Mouse (Mus musculus) intestine, embryonic 16.5 days (tissue): ENCODE data around the gene Utp20. TPM values are rescaled to one million over a fixed set of nuclear protein-coding genes. Genes with fewer than 3 reads are reported as not detected.

Source experiments
- ATAC-seq: fragments of 200-750 bp; cut with Nextera tagmentation; 2 replicates; pipeline ENCODE4 v1.8.0; 2017; ENCODE audit warnings: moderate TSS enrichment, moderate library complexity
- H3K27ac ChIP-seq: fragments of 300-500 bp; sonication (generic); 2 replicates; pipeline ENCODE4 v1.5.1; 2014; ENCODE audit warnings: mild to moderate bottlenecking, low read length
- H3K27me3 ChIP-seq: fragments of 300-500 bp; sonication (generic); replicated peaks from 2 replicates; pipeline ENCODE4 v1.6.1; 2014; ENCODE audit warnings: low read length, control low read depth, mixed read lengths; ENCODE audit not compliant: control insufficient read depth, insufficient read depth
- H3K36me3 ChIP-seq: fragments of 300-500 bp; sonication (generic); 2 replicates; pipeline ENCODE4 v1.6.1; 2014; ENCODE audit warnings: low read length, control low read depth; ENCODE audit not compliant: control insufficient read depth, insufficient read depth
- H3K4me1 ChIP-seq: fragments of 300-500 bp; sonication (generic); 2 replicates; pipeline ENCODE4 v1.6.1; 2014; ENCODE audit warnings: low read length, control low read depth, mixed read lengths; ENCODE audit not compliant: control insufficient read depth, insufficient read depth
- H3K4me2 ChIP-seq: fragments of 300-500 bp; sonication (generic); 2 replicates; pipeline ENCODE4 v1.6.1; 2014; ENCODE audit warnings: low read depth, low read length, control low read depth
- H3K4me3 ChIP-seq: fragments of 300-500 bp; sonication (generic); 2 replicates; pipeline ENCODE4 v1.5.1; 2014; ENCODE audit warnings: mild to moderate bottlenecking, low read length
- H3K9ac ChIP-seq: fragments of 300-500 bp; sonication (generic); 2 replicates; pipeline ENCODE4 v1.6.1; 2014; ENCODE audit warnings: low read depth, low read length
- H3K9me3 ChIP-seq: fragments of 300-500 bp; sonication (generic); 2 replicates; pipeline ENCODE4 v1.6.1; 2016; ENCODE audit warnings: low read length, control low read depth; ENCODE audit not compliant: control insufficient read depth
- WGBS: fragments of 180-500 bp; shearing (Covaris S2); extraction: QIAGEN DNeasy Blood & Tissue Kit; methylation state at CpG from one replicate; pipeline ENCODE4 v1.1.7; 2014; 5-methylcytosine and 5-hydroxymethylcytosine counted together
- polyA plus RNA-seq: library from polyadenylated mRNA; unstranded; fragments of >200 nt; fragmentation: Nextera tagmentation; extraction: Ambion mirVana; gene quantifications from 2 replicates; pipeline ENCODE4 v1.2.1, GENCODE M21; 2015

Gene Utp20
- polyA plus RNA-seq, 1 experiment from 2014 or later, result 11.5 TPM

GRCm38 (mm10) chr10:88715621-88716020, 111.0 kb downstream of the Utp20 start:
- WGBS, result 83% methylated on average over 6 of the region's 6 CpGs
- Histone ChIP-seq H3K4me2 (no peak overlapping the region), H3K9me3 (no peaks in the 10 kb centered on the region), H3K36me3 (no peaks in the 10 kb centered on the region), H3K4me1 (no peaks in the 10 kb centered on the region), H3K4me3 (no peak overlapping the region), H3K27me3 (0 out of 2 replicates have a peak, but pooled peaks cover under 1% of the 10 kb centered on the region), H3K27ac (no peak overlapping the region), H3K9ac (no peak overlapping the region)
- ATAC-seq, result no peak

GRCm38 (mm10) chr10:88714744-88715143, 111.9 kb downstream of the Utp20 start:
- no peak for ATAC-seq
- no peak overlapping the region for H3K9ac ChIP-seq
- H3K4me1 ChIP-seq, result no peaks in the 10 kb centered on the region
- no peak overlapping the region for H3K27ac ChIP-seq
- no peak overlapping the region for H3K4me3 ChIP-seq
- no peaks in the 10 kb centered on the region for H3K36me3 ChIP-seq
- H3K9me3 ChIP-seq, result no peaks in the 10 kb centered on the region
- no peaks in the 10 kb centered on the region for H3K27me3 ChIP-seq
- no peak overlapping the region for H3K4me2 ChIP-seq
- 83% methylated on average over 4 of the region's 4 CpGs for WGBS

- H3K27ac ChIP-seq, result no peak overlapping the region
- no peak for ATAC-seq
- no peaks in the 10 kb centered on the region for H3K9me3 ChIP-seq
- H3K4me2 ChIP-seq, result no peak overlapping the region
- H3K4me1 ChIP-seq, result no peaks in the 10 kb centered on the region
- no peaks in the 10 kb centered on the region for H3K36me3 ChIP-seq
- no peak overlapping the region for H3K4me3 ChIP-seq
- no peak overlapping the region for H3K9ac ChIP-seq
- WGBS, result 81% methylated on average over 6 of the region's 6 CpGs
- H3K27me3 ChIP-seq, result no peaks in the 10 kb centered on the region
Observed at GRCm38 (mm10) chr10:88712359-88712758, 114.2 kb downstream of the Utp20 start.

- Histone ChIP-seq H3K4me2 (no peak overlapping the region), H3K9ac (no peak overlapping the region), H3K4me1 (no peaks in the 10 kb centered on the region), H3K36me3 (no peaks in the 10 kb centered on the region), H3K27ac (no peak overlapping the region), H3K9me3 (no peaks in the 10 kb centered on the region), H3K4me3 (no peak overlapping the region), H3K27me3 (no peaks in the 10 kb centered on the region)
- no peak for ATAC-seq
- 54% methylated on average over 10 of the region's 10 CpGs for WGBS
Observed at GRCm38 (mm10) chr10:88708671-88709523, 117.7 kb downstream of the Utp20 start.

DNA sequence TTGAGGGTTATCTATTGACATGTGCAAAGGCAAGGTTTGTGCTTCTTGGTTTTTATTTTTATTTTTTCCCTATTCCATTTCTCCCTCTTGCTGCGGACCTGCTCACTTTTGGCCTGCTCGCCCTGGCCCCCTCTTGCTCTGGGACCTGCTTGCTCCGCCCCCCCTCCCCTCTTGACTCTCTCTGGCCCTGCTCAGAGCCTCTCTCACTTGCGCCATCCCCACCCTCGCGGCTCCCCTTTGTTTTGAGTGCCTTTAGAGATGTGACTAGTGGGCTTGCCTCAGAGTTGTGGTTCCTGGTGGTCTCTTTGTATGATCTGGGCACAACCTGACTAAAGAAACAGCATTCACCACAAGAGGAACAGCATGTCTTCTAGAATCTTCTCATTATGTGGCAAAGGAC, 125.7 kb downstream of the Utp20 start:
- Histone ChIP-seq H3K9me3 (no peaks in the 10 kb centered on the region), H3K4me3 (no peak overlapping the region), H3K4me2 (no peak overlapping the region), H3K27ac (no peak overlapping the region), H3K9ac (no peak overlapping the region), H3K27me3 (no peaks in the 10 kb centered on the region), H3K36me3 (no peaks in the 10 kb centered on the region), H3K4me1 (no peaks in the 10 kb centered on the region)
- WGBS, result 73% methylated on average over 6 of the region's 6 CpGs
- ATAC-seq, result no peak

Other genes starting within 250 kb of the Utp20 start
- gene Mybpc1, start 221.7 kb downstream of the Utp20 start, polyA plus RNA-seq, result 1.9 and 2.8 TPM in 2 replicates
- gene Spic, start 141.8 kb downstream of the Utp20 start, polyA plus RNA-seq, result 0.56 and 2.1 TPM in 2 replicates
- 185 and 192 TPM in 2 replicates for gene Arl1, start 95.9 kb downstream of the Utp20 start, polyA plus RNA-seq
- gene Slc5a8, start 59.2 kb upstream of the Utp20 start, polyA plus RNA-seq, result 2.2 and 2.5 TPM in 2 replicates